Mouse (Mus musculus): ENCODE data around the gene Ppp1r16b.
A peak's percentile ranks its signal among the peaks of the same experiment; 100 is the strongest.

Gene Ppp1r16b

GRCm38 (mm10) chr2:158668433-158669010 is 3.3 kb downstream of the Ppp1r16b start:
- DNase-seq, result no peak

GRCm38 (mm10) chr2:158669199-158670195 is 4.3 kb downstream of the Ppp1r16b start:
- no peak for DNase-seq

- no peak for DNase-seq
These were observed 5.4 kb downstream of the Ppp1r16b start for GRCm38 (mm10) chr2:158670571-158670970.

- DNase-seq, result peak in 1 of 2 experiments; percentile 27
These were observed 7.6 kb downstream of the Ppp1r16b start for GRCm38 (mm10) chr2:158672829-158673228.

- DNase-seq, result no peak
These were observed 8.3 kb downstream of the Ppp1r16b start for GRCm38 (mm10) chr2:158673493-158673892.

- no peak for DNase-seq
These were observed 8.9 kb downstream of the Ppp1r16b start for GRCm38 (mm10) chr2:158674131-158674530.

- DNase-seq, result no peak
These were observed 9.6 kb downstream of the Ppp1r16b start for GRCm38 (mm10) chr2:158674759-158675158.

- no peak for DNase-seq
These were observed 10.0 kb downstream of the Ppp1r16b start for GRCm38 (mm10) chr2:158675161-158675560.

- DNase-seq, result no peak
These were observed 10.8 kb downstream of the Ppp1r16b start for GRCm38 (mm10) chr2:158675907-158676533.

- no peak for DNase-seq
These were observed 12.7 kb downstream of the Ppp1r16b start for GRCm38 (mm10) chr2:158677946-158678345.

- no peak for DNase-seq
These were observed 13.9 kb downstream of the Ppp1r16b start for GRCm38 (mm10) chr2:158679091-158679490.

- no peak for DNase-seq
These were observed 15.2 kb downstream of the Ppp1r16b start for GRCm38 (mm10) chr2:158680357-158680889.

- no peak for DNase-seq
These were observed 16.5 kb downstream of the Ppp1r16b start for GRCm38 (mm10) chr2:158681714-158682113.

GRCm38 (mm10) chr2:158682344-158683037 is 17.3 kb downstream of the Ppp1r16b start:
- DNase-seq, result no peak

GRCm38 (mm10) chr2:158683038-158683413 is 17.8 kb downstream of the Ppp1r16b start:
- no peak for DNase-seq

GRCm38 (mm10) chr2:158684247-158684843 is 19.1 kb downstream of the Ppp1r16b start:
- DNase-seq, result no peak

GRCm38 (mm10) chr2:158684910-158685309 is 19.7 kb downstream of the Ppp1r16b start:
- DNase-seq, result no peak

GRCm38 (mm10) chr2:158686394-158686793 is 21.2 kb downstream of the Ppp1r16b start:
- DNase-seq, result no peak

- DNase-seq, result peak in 1 of 2 experiments; percentile 23
These were observed 22.6 kb downstream of the Ppp1r16b start for GRCm38 (mm10) chr2:158687804-158688241.

GRCm38 (mm10) chr2:158689060-158689459 is 23.9 kb downstream of the Ppp1r16b start:
- no peak for DNase-seq

- DNase-seq, result no peak
These were observed 24.4 kb downstream of the Ppp1r16b start for GRCm38 (mm10) chr2:158689640-158690039.

- DNase-seq, result no peak
These were observed 24.9 kb downstream of the Ppp1r16b start for GRCm38 (mm10) chr2:158690116-158690515.

Measured in cerebellum, postnatal 25 days (tissue).